Mouse (Mus musculus) heart, postnatal 4 days (tissue): ENCODE measurements at regions not wholly inside any gene's neighbourhood (a gene's known extent, or its start where the extent isn't known, plus 50 kb on each side); places are given as distances from the start of the nearest gene placed in this dataset.

Experiments
- DNase-seq: peaks from one replicate; pipeline ENCODE4 v3.0.0; 2021

- DNase-seq = no peak
Measured at GRCm38 (mm10) chr1:76505150-76505549, 959.1 kb downstream of the Slc4a3 start.

- DNase-seq = no peak
Measured at GRCm38 (mm10) chr1:76508821-76509220, 962.8 kb downstream of the Slc4a3 start.

- no peak for DNase-seq
Measured at GRCm38 (mm10) chr1:76509486-76509885, 963.4 kb downstream of the Slc4a3 start.

- DNase-seq = no peak
Measured at GRCm38 (mm10) chr1:76512156-76512555, 966.1 kb downstream of the Slc4a3 start.

- DNase-seq = no peak
Measured at GRCm38 (mm10) chr1:76513490-76513889, 967.4 kb downstream of the Slc4a3 start.

- DNase-seq = no peak
Measured at GRCm38 (mm10) chr1:76529531-76529930, 983.5 kb downstream of the Slc4a3 start.

- DNase-seq = no peak
Measured at GRCm38 (mm10) chr1:76530342-76530741, 984.3 kb downstream of the Slc4a3 start.

- DNase-seq = peak; percentile 5
Measured at GRCm38 (mm10) chr1:76535522-76535956, 979.3 kb downstream of the Epha4 start.

GRCm38 (mm10) chr1:76540529-76540928 is 974.4 kb downstream of the Epha4 start:
- DNase-seq = no peak

GRCm38 (mm10) chr1:76550876-76551275 is 964.0 kb downstream of the Epha4 start:
- DNase-seq = peak; percentile 78

- DNase-seq = no peak
Measured at GRCm38 (mm10) chr1:76559441-76559840, 955.4 kb downstream of the Epha4 start.

- no peak for DNase-seq
Measured at GRCm38 (mm10) chr1:76575487-76575886, 939.4 kb downstream of the Epha4 start.

GRCm38 (mm10) chr1:76585921-76586320 is 929.0 kb downstream of the Epha4 start:
- no peak for DNase-seq

GRCm38 (mm10) chr1:76625831-76626230 is 889.1 kb downstream of the Epha4 start:
- no peak for DNase-seq

- DNase-seq = no peak
Measured at GRCm38 (mm10) chr1:76629861-76630260, 885.0 kb downstream of the Epha4 start.

GRCm38 (mm10) chr1:76634071-76634470 is 880.8 kb downstream of the Epha4 start:
- DNase-seq = no peak

GRCm38 (mm10) chr1:76637268-76638009 is 877.4 kb downstream of the Epha4 start:
- DNase-seq = no peak

GRCm38 (mm10) chr1:76638010-76638400 is 876.9 kb downstream of the Epha4 start:
- DNase-seq = no peak

- DNase-seq = peak; percentile 8
Measured at GRCm38 (mm10) chr1:76641181-76641711, 873.6 kb downstream of the Epha4 start.

GRCm38 (mm10) chr1:76642703-76643102 is 872.2 kb downstream of the Epha4 start:
- DNase-seq = no peak

- no peak for DNase-seq
Measured at GRCm38 (mm10) chr1:76644895-76645294, 870.0 kb downstream of the Epha4 start.

GRCm38 (mm10) chr1:76654826-76655225 is 860.1 kb downstream of the Epha4 start:
- no peak for DNase-seq

- DNase-seq = peak; percentile 66
Measured at GRCm38 (mm10) chr1:76658228-76658627, 856.7 kb downstream of the Epha4 start.

GRCm38 (mm10) chr1:76660146-76660545 is 854.7 kb downstream of the Epha4 start:
- DNase-seq = no peak
